Mouse (Mus musculus): ENCODE results near the gene Flvcr1. TPM values are rescaled to one million over a fixed set of nuclear protein-coding genes. Genes with fewer than 3 reads are reported as not detected.
"Not testable (repeated sequence)": the region's sequence is repeated elsewhere in the genome, so short reads cannot be mapped to it uniquely, and the experiment has no call there.

The Flvcr1 gene
- total and polyA plus RNA-seq, 3 experiments: 4.2 to 4.7 (median 4.6) TPM

DNA sequence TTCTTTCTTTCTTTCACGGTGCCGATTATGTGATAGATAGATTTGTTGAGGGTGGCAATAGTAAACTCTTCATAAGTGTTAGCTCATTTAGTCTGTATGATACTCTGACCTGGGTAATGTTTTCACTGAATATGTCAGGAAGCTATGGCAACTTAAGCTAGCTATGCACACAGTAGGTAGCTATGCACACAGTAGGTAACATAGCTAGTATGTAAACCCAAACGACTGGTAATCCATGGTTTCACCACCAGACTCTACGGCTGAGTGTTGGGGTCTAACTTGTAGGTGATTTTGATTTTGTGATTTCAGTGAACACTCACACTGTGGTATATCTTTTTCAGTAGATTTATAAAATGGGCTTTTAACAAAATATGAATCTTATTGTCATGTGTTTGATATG, 12.0 kb upstream of the Flvcr1 start:
- DNase-seq: no peak
- 90% methylated on average over 4 of the region's 4 CpGs for WGBS
- no peaks in the 10 kb centered on the region for H3K27me3 ChIP-seq (ENCODE audit: control insufficient read depth, insufficient read depth, low read length)
- intact Hi-C loops (cut with DNase I): no loop called here
- H3K4me3 ChIP-seq: no peak overlapping the region
- no peaks in the 10 kb centered on the region for H3K36me3 ChIP-seq (ENCODE audit: control insufficient read depth, insufficient read depth, low read length)
- H3K79me2 ChIP-seq (replicated peaks; ENCODE audit: control insufficient read depth, insufficient read depth, low read length): no peaks in the 10 kb centered on the region
- H3K9ac ChIP-seq (ENCODE audit: low read depth, low read length): no peak overlapping the region
- H3K27ac ChIP-seq: no peak overlapping the region
- no peaks in the 10 kb centered on the region for H3K4me1 ChIP-seq (ENCODE audit: control insufficient read depth, insufficient read depth, low read length)
- TF ChIP-seq POLR2A (IDR thresholded peaks at IDR 0.05; ENCODE audit: insufficient read depth, low read depth, low read length) (no peak), EP300 (IDR thresholded peaks at IDR 0.05; ENCODE audit: insufficient read depth, low read depth, low read length) (no peak), CTCF (IDR thresholded peaks at IDR 0.05) (no peak)

DNA sequence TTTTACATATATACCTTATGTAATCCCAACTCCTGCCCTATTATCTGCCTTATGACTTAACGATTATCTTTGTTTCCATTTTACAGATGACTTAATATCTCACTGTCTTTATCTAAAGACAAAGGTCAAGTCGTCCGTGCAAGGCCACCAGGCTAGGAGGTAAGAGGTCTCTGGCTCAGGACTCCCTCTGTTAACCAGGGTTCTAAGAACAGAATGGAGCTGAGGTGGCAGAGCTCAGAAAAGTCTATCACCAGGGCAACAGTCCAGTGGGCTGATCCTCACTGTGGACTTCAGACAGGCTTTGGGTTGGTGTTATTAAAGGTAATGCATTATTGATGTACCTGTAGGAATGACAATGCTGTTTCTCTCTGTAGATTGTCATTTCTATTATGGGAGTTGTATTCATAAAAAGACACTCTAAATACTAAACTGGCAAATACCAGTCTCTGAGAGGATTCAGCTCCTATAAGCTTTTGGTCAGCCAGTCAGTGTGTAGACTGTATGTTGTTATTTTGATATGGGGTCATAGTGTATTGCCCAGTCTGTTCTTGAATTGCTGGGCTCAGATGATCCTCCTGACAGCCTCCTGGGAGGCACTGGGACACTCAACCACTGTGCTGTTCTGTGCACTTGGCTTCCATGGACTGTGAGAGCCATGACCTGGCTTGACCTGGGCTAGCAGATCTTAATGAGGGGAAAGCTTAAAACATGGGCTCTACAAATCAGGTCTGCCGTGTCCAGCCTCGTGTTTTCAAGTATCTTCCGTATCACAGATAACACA, 10.8 kb upstream of the Flvcr1 start, which contains the start of gene Spata45:
Gene Spata45 (plus strand): TSS at position 86 of the 781 bp plus-strand sequence.
- TF ChIP-seq POLR2A (IDR thresholded peaks at IDR 0.05; ENCODE audit: insufficient read depth, low read depth, low read length): no peak
- no peak for TF ChIP-seq EP300 (IDR thresholded peaks at IDR 0.05; ENCODE audit: insufficient read depth, low read depth, low read length)
- TF ChIP-seq CTCF (IDR thresholded peaks at IDR 0.05): no peak
- no peak within 1 kb of the TSS for H3K4me3 ChIP-seq
- no peaks in the 10 kb centered on the region for H3K27me3 ChIP-seq (ENCODE audit: control insufficient read depth, insufficient read depth, low read length)
- no peaks in the 10 kb centered on the region for H3K36me3 ChIP-seq (ENCODE audit: control insufficient read depth, insufficient read depth, low read length)
- intact Hi-C loops (cut with DNase I): no loop called here
- WGBS: 63% methylated on average over 6 of the region's 6 CpGs
- no peak for DNase-seq
- H3K9ac ChIP-seq (ENCODE audit: low read depth, low read length): no peak within 1 kb of the TSS
- no peaks in the 10 kb centered on the region for H3K79me2 ChIP-seq (replicated peaks; ENCODE audit: control insufficient read depth, insufficient read depth, low read length)
- H3K4me1 ChIP-seq (ENCODE audit: control insufficient read depth, insufficient read depth, low read length): no peaks in the 10 kb centered on the region
- no peak within 1 kb of the TSS for H3K27ac ChIP-seq

GRCm38 (mm10) chr1:191035649-191036048, 9.7 kb upstream of the Flvcr1 start:
- WGBS: 46% methylated on average over 4 of the region's 4 CpGs
- H3K4me3 ChIP-seq: no peak overlapping the region
- TF ChIP-seq POLR2A (IDR thresholded peaks at IDR 0.05; ENCODE audit: insufficient read depth, low read depth, low read length): no peak
- TF ChIP-seq CTCF (IDR thresholded peaks at IDR 0.05): no peak
- no peak for TF ChIP-seq EP300 (IDR thresholded peaks at IDR 0.05; ENCODE audit: insufficient read depth, low read depth, low read length)

GRCm38 (mm10) chr1:191030922-191031425, 5.0 kb upstream of the Flvcr1 start:
- H3K4me3 ChIP-seq; H3K9ac ChIP-seq (ENCODE audit: low read depth, low read length); H3K36me3 ChIP-seq (ENCODE audit: control insufficient read depth, insufficient read depth, low read length); intact Hi-C loops (cut with DNase I); H3K27ac ChIP-seq; H3K79me2 ChIP-seq (replicated peaks; ENCODE audit: control insufficient read depth, insufficient read depth, low read length); H3K4me1 ChIP-seq (ENCODE audit: control insufficient read depth, insufficient read depth, low read length); H3K27me3 ChIP-seq (ENCODE audit: control insufficient read depth, insufficient read depth, low read length); DNase-seq: not testable (repeated sequence)
- WGBS: 69% methylated on average over 6 of the region's 6 CpGs

More at GRCm38 (mm10) chr1:191035649-191036048, 9.7 kb upstream of the Flvcr1 start:
- H3K36me3 ChIP-seq (ENCODE audit: control insufficient read depth, insufficient read depth, low read length): no peaks in the 10 kb centered on the region
- no peak overlapping the region for H3K9ac ChIP-seq (ENCODE audit: low read depth, low read length)
- H3K27me3 ChIP-seq (ENCODE audit: control insufficient read depth, insufficient read depth, low read length): no peaks in the 10 kb centered on the region
- no peaks in the 10 kb centered on the region for H3K79me2 ChIP-seq (replicated peaks; ENCODE audit: control insufficient read depth, insufficient read depth, low read length)
- no peaks in the 10 kb centered on the region for H3K4me1 ChIP-seq (ENCODE audit: control insufficient read depth, insufficient read depth, low read length)
- intact Hi-C loops (cut with DNase I): no loop called here
- H3K27ac ChIP-seq: no peak overlapping the region
- no peak for DNase-seq

GRCm38 (mm10) chr1:191030182-191030581, 4.2 kb upstream of the Flvcr1 start:
- no peak overlapping the region for H3K4me3 ChIP-seq
- TF ChIP-seq CTCF (IDR thresholded peaks at IDR 0.05) (no peak), POLR2A (IDR thresholded peaks at IDR 0.05; ENCODE audit: insufficient read depth, low read depth, low read length) (no peak)
- no peaks in the 10 kb centered on the region for H3K36me3 ChIP-seq (ENCODE audit: control insufficient read depth, insufficient read depth, low read length)
- intact Hi-C loops (cut with DNase I): no loop called here
- WGBS: 70% methylated on average over 10 of the region's 10 CpGs
- no peaks in the 10 kb centered on the region for H3K79me2 ChIP-seq (replicated peaks; ENCODE audit: control insufficient read depth, insufficient read depth, low read length)
- H3K4me1 ChIP-seq (ENCODE audit: control insufficient read depth, insufficient read depth, low read length): peaks cover 5% of the 10 kb centered on the region
- H3K9ac ChIP-seq (ENCODE audit: low read depth, low read length): no peak overlapping the region
- DNase-seq: no peak
- no peaks in the 10 kb centered on the region for H3K27me3 ChIP-seq (ENCODE audit: control insufficient read depth, insufficient read depth, low read length)
- H3K27ac ChIP-seq: no peak overlapping the region
